Mouse (Mus musculus): Measurements from ENCODE around the gene Rnf123. TPM values are rescaled to one million over a fixed set of nuclear protein-coding genes. Genes with fewer than 3 reads are reported as not detected.
A peak's percentile ranks its signal among the peaks of the same experiment; 100 is the strongest.

Gene Rnf123
- total RNA-seq, 2 experiments from 2014 or later: 91.1 to 94.2 TPM

DNA sequence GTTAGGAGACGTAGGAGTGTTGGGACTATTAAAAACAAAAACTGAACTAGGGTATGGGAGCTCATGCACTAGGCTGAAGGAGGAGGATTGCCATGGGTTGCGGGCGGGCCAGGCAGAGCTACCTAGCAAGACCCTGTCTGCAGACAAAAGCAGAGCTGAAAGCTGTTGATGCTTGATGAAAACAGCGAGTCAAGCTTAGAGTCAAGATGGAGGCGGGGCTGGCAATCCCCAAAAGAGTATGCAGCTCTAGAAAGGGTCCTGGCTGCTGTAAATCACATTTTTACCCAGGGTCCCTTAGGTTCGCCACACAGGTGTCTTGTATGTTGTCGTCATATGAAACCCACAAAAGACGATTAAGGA is 79.6 kb downstream of the Rnf123 start:
- peak in 1 of 2 experiments; percentile 33 for DNase-seq (ENCODE audit: extremely low spot score in 1 of 2, low spot score in 2 of 2)
- intact Hi-C loops (cut with DNase I): no loop called here

DNA sequence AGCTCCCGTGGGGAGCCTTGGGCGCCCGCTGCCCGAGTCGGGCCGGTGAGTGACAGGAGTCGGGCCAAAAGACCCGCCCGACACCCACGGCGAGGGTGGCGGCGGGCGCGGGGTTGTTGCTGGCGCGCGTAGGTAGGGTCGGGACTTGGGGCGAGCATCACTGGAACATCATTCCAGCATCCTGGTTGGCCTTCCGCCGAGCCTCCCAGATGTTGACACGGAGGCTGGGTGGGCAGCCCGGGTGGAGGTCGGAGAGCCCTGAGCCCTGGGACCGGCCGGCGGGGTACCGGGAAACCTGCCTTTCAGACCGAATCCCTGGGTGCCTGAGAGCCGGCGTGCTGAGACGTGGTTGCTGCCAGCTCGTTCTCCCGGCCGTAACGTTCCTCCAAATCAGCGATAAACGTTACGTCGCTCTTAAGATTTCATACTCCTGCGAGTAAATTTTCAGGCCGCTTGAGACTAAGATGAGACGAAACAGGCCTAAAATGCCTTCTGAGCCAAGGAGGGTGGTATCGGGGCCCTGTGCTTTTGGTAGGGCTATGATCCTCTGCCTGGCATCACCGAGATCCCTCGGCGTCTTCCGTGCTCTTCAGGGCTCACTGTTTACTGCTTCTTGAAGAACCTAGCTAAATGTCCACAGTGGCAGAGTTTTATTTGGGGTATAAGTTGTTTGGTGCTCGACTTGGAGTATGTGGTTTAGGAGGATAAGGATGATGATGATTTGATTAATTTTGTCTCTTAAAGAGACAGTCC is 80.2 kb downstream of the Rnf123 start:
- DNase-seq (ENCODE audit: extremely low spot score in 1 of 2, low spot score in 2 of 2): peak in 1 of 2 experiments; percentile 34
- intact Hi-C loops (cut with DNase I): no loop called here

GRCm38 (mm10) chr9:108001922-108002770 is 81.0 kb downstream of the Rnf123 start, which contains the start of gene Ip6k1:
Gene Ip6k1, plus strand, starts transcription at chr9:108002501.
- intact Hi-C loops (cut with DNase I): no loop called here
- peak; percentile 100 for DNase-seq (ENCODE audit: extremely low spot score in 1 of 2, low spot score in 2 of 2)

Small RNAs within 50 kb of the gene (microRNA-seq; reads per million reads assigned to microRNA genes)
- not detected for gene Gm47303
- gene Mir7088: not detected

Other genes with a start within 250 kb of the Rnf123 start
- gene Rbm6, start 210.1 kb downstream of the Rnf123 start, total RNA-seq (2021): 10 to 100 TPM; 57.0 to 60.5 TPM
- gene Mon1a, start 195.2 kb downstream of the Rnf123 start, total RNA-seq (2021): 10 to 100 TPM; 14.0 to 15.0 TPM
- 1 to 10 TPM; 1.8 to 2.4 TPM for gene Mst1r, start 176.5 kb downstream of the Rnf123 start, total RNA-seq (2021)
- not detected for gene Actl11, start 154.9 kb downstream of the Rnf123 start, total RNA-seq (2021)
- 100 to 1,000 TPM; 434 to 435 TPM for gene Camkv, start 147.7 kb downstream of the Rnf123 start, total RNA-seq (2021)
- gene Traip, start 133.2 kb downstream of the Rnf123 start, total RNA-seq (2021): 10 to 100 TPM; 16.4 to 17.7 TPM
- gene Uba7, start 107.8 kb downstream of the Rnf123 start, total RNA-seq (2021): 1 to 10 TPM; 2.4 to 2.6 TPM
- under 1 TPM; 0.30 to 0.39 TPM for gene Gm20661, start 100.3 kb downstream of the Rnf123 start, total RNA-seq (2021)
- 1 to 10 TPM; 4.3 to 5.1 TPM for gene Inka1, start 97.5 kb downstream of the Rnf123 start, total RNA-seq (2021)
- gene Cdhr4, start 90.8 kb downstream of the Rnf123 start, total RNA-seq (2021): 1 to 10 TPM in 1 of 2 experiments, not detected in 1; 2.2 TPM
- 1 to 10 TPM; 1.5 to 3.4 TPM for gene Gm20662, start 87.0 kb downstream of the Rnf123 start, total RNA-seq (2021)
- 100 to 1,000 TPM; 172 to 174 TPM for gene Ip6k1, start 80.8 kb downstream of the Rnf123 start, total RNA-seq (2021)
- 10 to 100 TPM; 16.8 to 18.7 TPM for gene Gmppb, start 34.1 kb downstream of the Rnf123 start, total RNA-seq (2021)
- gene Amigo3, start 30.2 kb downstream of the Rnf123 start, total RNA-seq (2021): 1 to 10 TPM; 1.8 to 2.0 TPM
- gene Mst1, start 2.9 kb downstream of the Rnf123 start, total RNA-seq (2021): not detected
- gene Apeh, start 11.3 kb upstream of the Rnf123 start, total RNA-seq (2021): 10 to 100 TPM; 30.7 to 41.3 TPM
- gene Bsn, start 107.0 kb upstream of the Rnf123 start, total RNA-seq (2021): 100 to 1,000 TPM; 139 to 142 TPM
- 100 to 1,000 TPM; 131 to 135 TPM for gene Dag1, start 180.6 kb upstream of the Rnf123 start, total RNA-seq (2021)
- gene Nicn1, start 207.1 kb upstream of the Rnf123 start, total RNA-seq (2021): 100 to 1,000 TPM; 118 to 122 TPM
- 10 to 100 TPM; 22.5 to 23.5 TPM for gene Amt, start 213.5 kb upstream of the Rnf123 start, total RNA-seq (2021)
- gene Rhoa, start 222.8 kb upstream of the Rnf123 start, total RNA-seq (2021): 100 to 1,000 TPM; 209 to 216 TPM
- 10 to 100 TPM; 58.0 to 59.3 TPM for gene Tcta, start 222.8 kb upstream of the Rnf123 start, total RNA-seq (2021)